Mouse (Mus musculus) heart, adult 2 months (tissue): Measurements from ENCODE around the gene Smo. TPM values are rescaled to one million over a fixed set of nuclear protein-coding genes. Genes with fewer than 3 reads are reported as not detected.

Experiments
- DNase-seq, 2 experiments: peaks; one replicate each; pipeline ENCODE4 v3.0.0; 2021
- H3K27ac ChIP-seq: fragments of 200-600 bp; 2 replicates; pipeline ENCODE4 v1.8.1; 2022
- H3K27me3 ChIP-seq: fragments of 200-500 bp; 2 replicates; pipeline ENCODE4 v1.6.1; 2012; ENCODE audit warnings: mild to moderate bottlenecking, low read length, inconsistent platforms, mixed read lengths; ENCODE audit not compliant: control insufficient read depth, insufficient read depth
- H3K36me3 ChIP-seq: fragments of 200-500 bp; 2 replicates; pipeline ENCODE4 v1.6.1; 2012; ENCODE audit warnings: low read length, inconsistent platforms; ENCODE audit not compliant: control insufficient read depth, insufficient read depth
- H3K4me1 ChIP-seq: fragments of 200-500 bp; 2 replicates; pipeline ENCODE4 v1.6.1; 2011; ENCODE audit warnings: low read length; ENCODE audit not compliant: control insufficient read depth, insufficient read depth
- H3K4me3 ChIP-seq: fragments of 200-600 bp; 2 replicates; pipeline ENCODE4 v1.8.1; 2022
- H3K79me2 ChIP-seq: fragments of 200-500 bp; replicated peaks from 2 replicates; pipeline ENCODE4 v1.6.1; 2012; ENCODE audit warnings: mild to moderate bottlenecking, inconsistent platforms, low read length, moderate library complexity, mixed read lengths; ENCODE audit not compliant: control insufficient read depth, insufficient read depth
- H3K9ac ChIP-seq: fragments of 200-500 bp; 2 replicates; pipeline ENCODE4 v1.6.1; 2012; ENCODE audit warnings: low read depth, mild to moderate bottlenecking, control low read depth, inconsistent platforms, low read length, mixed read lengths
- CTCF ChIP-seq: fragments of 200-600 bp; IDR thresholded peaks from 2 replicates; pipeline ENCODE4 v1.8.1; 2022; ENCODE audit warnings: antibody characterized with exemption, mild to moderate bottlenecking, moderate library complexity
- EP300 ChIP-seq: fragments of 200-500 bp; IDR thresholded peaks from 2 replicates; pipeline ENCODE4 v1.6.1; 2011; ENCODE audit warnings: low read depth, low read length, control low read depth; ENCODE audit not compliant: insufficient read depth
- POLR2A ChIP-seq: fragments of 200-500 bp; IDR thresholded peaks from 2 replicates; pipeline ENCODE4 v1.6.1; 2011; ENCODE audit warnings: mild to moderate bottlenecking, low read depth, low read length, control low read depth; ENCODE audit not compliant: insufficient read depth
- whole genome bisulfite sequencing: fragments of 180-500 bp; shearing (Covaris S2); methylation state at CpG from one replicate; pipeline ENCODE4 v1.1.7; 2018; 5-methylcytosine and 5-hydroxymethylcytosine counted together
- intact Hi-C: fragments of 180-260 bp; cut with DNase I; formaldehyde crosslinking; loops from one replicate; pipeline ENCODE4 v1.15.1; 2025
- polyA plus RNA-seq: library from polyadenylated mRNA; depleted of rRNA; stranded (reverse); fragments of >200 nt; gene quantifications from 2 replicates; pipeline ENCODE4 v1.2.3, GENCODE M21; 2012
- total RNA-seq, 2 experiments: library from RNA; stranded (reverse); gene quantifications; 2 replicates each; pipeline ENCODE4 v1.2.3; 2021

Smo gene
- total and polyA plus RNA-seq, 3 experiments, result 8.3 to 12.7 (median 8.5) TPM

- intact Hi-C loops, result no loop called here
- no peak for DNase-seq
- Histone ChIP-seq H3K27me3 (no peaks in the 10 kb centered on the region), H3K4me1 (no peaks in the 10 kb centered on the region), H3K79me2 (no peaks in the 10 kb centered on the region), H3K36me3 (no peaks in the 10 kb centered on the region), H3K9ac (no peak overlapping the region), H3K4me3 (no peak overlapping the region), H3K27ac (no peak overlapping the region)
- WGBS, result 86% methylated on average over 5 of the region's 5 CpGs
- TF ChIP-seq EP300 (no peak), CTCF (no peak), POLR2A (no peak)
Measured at GRCm38 (mm10) chr6:29704143-29704542, 31.2 kb upstream of the Smo start.

GRCm38 (mm10) chr6:29707902-29708301, 27.4 kb upstream of the Smo start:
- Histone ChIP-seq H3K27me3 (no peaks in the 10 kb centered on the region), H3K36me3 (no peaks in the 10 kb centered on the region), H3K9ac (no peak overlapping the region), H3K4me3 (no peak overlapping the region), H3K27ac (no peak overlapping the region), H3K4me1 (no peaks in the 10 kb centered on the region; the same call in 1 of the 2 replicates), H3K79me2 (no peaks in the 10 kb centered on the region)
- DNase-seq, result no peak
- WGBS, result 61% methylated on average over 2 of the region's 2 CpGs
- intact Hi-C loops, result no loop called here
- TF ChIP-seq EP300 (no peak), POLR2A (no peak), CTCF (no peak)

GRCm38 (mm10) chr6:29711318-29711717, 24.0 kb upstream of the Smo start:
- no peaks in the 10 kb centered on the region for H3K79me2 ChIP-seq
- WGBS, result 77% methylated on average over 3 of the region's 3 CpGs
- H3K36me3 ChIP-seq, result no peaks in the 10 kb centered on the region
- intact Hi-C loops, result loop anchor here (5.0 kb wide), 1 partner anchor 371 kb away; no protein-coding TSS in a partner anchor
- H3K27ac ChIP-seq, result no peak overlapping the region
- no peak for DNase-seq
- H3K4me1 ChIP-seq, result no peaks in the 10 kb centered on the region; the same call in 1 of the 2 replicates
- no peak overlapping the region for H3K4me3 ChIP-seq
- TF ChIP-seq CTCF (no peak), EP300 (no peak), POLR2A (no peak)
- no peak overlapping the region for H3K9ac ChIP-seq
- no peaks in the 10 kb centered on the region for H3K27me3 ChIP-seq

GRCm38 (mm10) chr6:29712011-29712584, 23.2 kb upstream of the Smo start:
- Histone ChIP-seq H3K9ac (no peak overlapping the region), H3K79me2 (no peaks in the 10 kb centered on the region), H3K27ac (no peak overlapping the region), H3K4me3 (no peak overlapping the region), H3K27me3 (no peaks in the 10 kb centered on the region), H3K36me3 (no peaks in the 10 kb centered on the region), H3K4me1 (no peaks in the 10 kb centered on the region; the same call in 1 of the 2 replicates)
- no peak for DNase-seq
- intact Hi-C loops, result loop anchor here (1.0 to 5.0 kb wide), 3 partner anchors 46 to 370 kb away; no protein-coding TSS in a partner anchor
- peak; percentile 94 for TF ChIP-seq CTCF
- TF ChIP-seq POLR2A, result no peak
- WGBS, result 41% methylated on average over 3 of the region's 3 CpGs

- H3K27ac ChIP-seq, result no peak overlapping the region
- no peak for DNase-seq
- TF ChIP-seq CTCF (no peak), EP300 (no peak), POLR2A (no peak)
- H3K27me3 ChIP-seq, result no peaks in the 10 kb centered on the region
- intact Hi-C loops, result no loop called here
- H3K36me3 ChIP-seq, result no peaks in the 10 kb centered on the region
- 62% methylated on average over 10 of the region's 10 CpGs for WGBS
- no peak overlapping the region for H3K4me3 ChIP-seq
- H3K79me2 ChIP-seq, result no peaks in the 10 kb centered on the region
- no peaks in the 10 kb centered on the region; the same call in 1 of the 2 replicates for H3K4me1 ChIP-seq
- H3K9ac ChIP-seq, result no peak overlapping the region
Measured at GRCm38 (mm10) chr6:29716624-29717365, 18.5 kb upstream of the Smo start.

- Histone ChIP-seq H3K9ac (no peak overlapping the region), H3K4me1 (no peaks in the 10 kb centered on the region), H3K27ac (no peak overlapping the region), H3K4me3 (no peak overlapping the region), H3K36me3 (no peaks in the 10 kb centered on the region), H3K79me2 (no peaks in the 10 kb centered on the region), H3K27me3 (no peaks in the 10 kb centered on the region)
- intact Hi-C loops, result no loop called here
- TF ChIP-seq EP300 (no peak), POLR2A (no peak), CTCF (no peak)
- DNase-seq, result no peak
- 57% methylated on average over 10 of the region's 10 CpGs for WGBS
Measured at GRCm38 (mm10) chr6:29717541-29717940, 17.8 kb upstream of the Smo start.
